Mouse (Mus musculus): ENCODE data around the gene Galntl6. TPM values are rescaled to one million over a fixed set of nuclear protein-coding genes. Genes with fewer than 3 reads are reported as not detected.

The Galntl6 gene
- polyA plus RNA-seq, 1 experiment = not detected

DNA sequence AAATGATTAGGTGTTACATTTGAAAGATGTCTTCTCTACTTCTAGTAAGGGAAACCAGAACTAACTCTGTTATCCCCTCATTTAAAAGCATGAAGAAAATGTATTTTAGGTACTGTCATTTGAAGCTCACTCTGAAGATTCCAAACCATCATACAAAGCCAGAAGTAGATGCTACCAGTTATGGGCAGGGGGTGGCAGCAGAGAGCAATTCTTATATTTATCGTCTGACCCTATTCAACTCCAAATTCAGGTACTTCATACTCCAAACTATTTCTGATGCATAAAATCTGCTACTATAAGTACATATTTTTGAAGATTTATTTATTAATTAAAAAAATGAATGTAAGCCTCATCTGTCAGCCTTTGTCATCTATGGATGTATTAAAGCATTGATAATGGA, 765.5 kb downstream of the Galntl6 start:
- H3K4me3 ChIP-seq = no peak overlapping the region
- no peak overlapping the region for H3K4me2 ChIP-seq (ENCODE audit: low read depth)
- H3K79me2 ChIP-seq (ENCODE audit: control insufficient read depth, insufficient read depth) = no peaks in the 10 kb centered on the region
- no peak for TF ChIP-seq USF1 (IDR thresholded peaks at IDR 0.05; ENCODE audit: low read depth)
- no peak for TF ChIP-seq SRF (IDR thresholded peaks at IDR 0.05; ENCODE audit: control insufficient read depth, insufficient read length, low read depth)
- TF ChIP-seq MYOD1 (IDR thresholded peaks at IDR 0.05; ENCODE audit: control insufficient read depth in 1 of 3, insufficient read length in 2 of 3, low read depth in 2 of 3) = no peak
- no peak for TF ChIP-seq MAX (IDR thresholded peaks at IDR 0.05; ENCODE audit: low read depth)
- no peak for TF ChIP-seq TCF3 (IDR thresholded peaks at IDR 0.05; ENCODE audit: insufficient read length, low read depth)
- no peak for TF ChIP-seq CEBPB (IDR thresholded peaks at IDR 0.05; ENCODE audit: insufficient read depth, poor library complexity, severe bottlenecking)
- no peak for TF ChIP-seq POLR2A (IDR thresholded peaks at IDR 0.05; ENCODE audit: insufficient read length, low read depth)
- TF ChIP-seq REST (IDR thresholded peaks at IDR 0.05; ENCODE audit: insufficient read depth, insufficient read length) = no peak
- TF ChIP-seq E2F4 (IDR thresholded peaks at IDR 0.05; ENCODE audit: insufficient read depth) = no peak
- TF ChIP-seq MYOG (IDR thresholded peaks at IDR 0.05; ENCODE audit: control insufficient read depth in 1 of 3, insufficient read depth in 1 of 3, insufficient read length in 2 of 3, low read depth in 2 of 3) = no peak
- no peak for TF ChIP-seq POLR2AphosphoS2 (IDR thresholded peaks at IDR 0.05; ENCODE audit: insufficient read length, low read depth)
- H3K36me3 ChIP-seq (ENCODE audit: control insufficient read depth, insufficient read depth) = no peaks in the 10 kb centered on the region
- H3ac ChIP-seq (ENCODE audit: control insufficient read depth, insufficient read length) = no peak overlapping the region
- H3K27me3 ChIP-seq (ENCODE audit: control insufficient read depth, insufficient read depth, insufficient read length) = no peaks in the 10 kb centered on the region

DNA sequence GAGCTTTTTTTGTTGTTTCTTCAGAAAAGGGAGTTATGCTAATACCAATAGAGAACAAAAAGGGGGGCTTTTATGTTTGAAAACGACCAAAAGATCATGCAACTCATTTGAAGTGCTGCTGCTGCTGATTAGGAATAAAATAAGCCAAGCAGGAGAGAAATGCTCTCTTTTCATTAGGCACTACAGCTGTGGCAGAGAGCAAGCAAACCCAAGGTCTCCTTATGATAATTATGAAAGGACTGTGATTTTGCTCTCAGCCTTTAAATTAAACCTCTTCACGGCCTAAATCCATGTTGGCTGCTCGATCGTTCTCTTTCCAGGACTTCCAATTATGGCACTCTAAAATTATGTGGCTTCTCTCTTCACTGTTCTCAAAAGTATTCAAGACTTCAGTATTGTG, 825.7 kb downstream of the Galntl6 start:
- no peaks in the 10 kb centered on the region for H3K27me3 ChIP-seq (ENCODE audit: control insufficient read depth, insufficient read depth, insufficient read length)
- no peak overlapping the region for H3K4me2 ChIP-seq (ENCODE audit: low read depth)
- TF ChIP-seq POLR2A (IDR thresholded peaks at IDR 0.05; ENCODE audit: insufficient read length, low read depth) (no peak), TCF12 (IDR thresholded peaks at IDR 0.05; ENCODE audit: insufficient read depth, poor library complexity, severe bottlenecking) (no peak), CEBPB (IDR thresholded peaks at IDR 0.05; ENCODE audit: insufficient read depth, poor library complexity, severe bottlenecking) (no peak), POLR2AphosphoS2 (IDR thresholded peaks at IDR 0.05; ENCODE audit: insufficient read length, low read depth) (no peak), USF1 (IDR thresholded peaks at IDR 0.05; ENCODE audit: low read depth) (no peak), MYOG (IDR thresholded peaks at IDR 0.05; ENCODE audit: control insufficient read depth in 1 of 3, insufficient read depth in 1 of 3, insufficient read length in 2 of 3, low read depth in 2 of 3) (no peak), SRF (IDR thresholded peaks at IDR 0.05; ENCODE audit: control insufficient read depth, insufficient read length, low read depth) (no peak), TCF3 (IDR thresholded peaks at IDR 0.05; ENCODE audit: insufficient read length, low read depth) (no peak), REST (IDR thresholded peaks at IDR 0.05; ENCODE audit: insufficient read depth, insufficient read length) (no peak), MAX (IDR thresholded peaks at IDR 0.05; ENCODE audit: low read depth) (no peak), MYOD1 (IDR thresholded peaks at IDR 0.05; ENCODE audit: control insufficient read depth in 1 of 3, insufficient read length in 2 of 3, low read depth in 2 of 3) (no peak)
- no peaks in the 10 kb centered on the region for H3K79me2 ChIP-seq (ENCODE audit: control insufficient read depth, insufficient read depth)
- H3K36me3 ChIP-seq (ENCODE audit: control insufficient read depth, insufficient read depth) = no peaks in the 10 kb centered on the region
- H3K4me3 ChIP-seq = no peak overlapping the region
- H3ac ChIP-seq (ENCODE audit: control insufficient read depth, insufficient read length) = no peak overlapping the region

DNA sequence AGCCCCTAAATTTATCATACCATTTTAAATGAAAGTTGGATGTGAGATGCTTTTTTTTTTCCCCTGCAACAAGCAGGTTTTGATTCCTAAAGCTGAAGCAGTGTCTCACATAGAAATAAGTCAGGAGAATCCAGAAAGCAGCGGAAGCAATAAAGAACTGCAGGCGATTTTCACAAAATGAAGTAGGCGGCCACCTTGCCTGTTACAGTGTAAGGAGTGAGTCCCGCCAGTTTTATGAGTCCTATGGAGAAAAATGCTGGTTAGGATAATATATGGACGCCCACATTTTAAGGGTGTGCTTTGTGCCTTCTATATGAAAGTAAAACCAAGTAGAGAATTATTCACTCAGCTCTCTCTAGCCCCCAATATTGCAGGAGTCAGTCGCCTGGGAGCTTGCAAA, 827.5 kb downstream of the Galntl6 start:
- Histone ChIP-seq H3ac (ENCODE audit: control insufficient read depth, insufficient read length) (no peak overlapping the region), H3K36me3 (ENCODE audit: control insufficient read depth, insufficient read depth) (no peaks in the 10 kb centered on the region), H3K79me2 (ENCODE audit: control insufficient read depth, insufficient read depth) (no peaks in the 10 kb centered on the region), H3K27me3 (ENCODE audit: control insufficient read depth, insufficient read depth, insufficient read length) (no peaks in the 10 kb centered on the region), H3K4me2 (ENCODE audit: low read depth) (no peak overlapping the region), H3K4me3 (no peak overlapping the region)
- TF ChIP-seq POLR2A (IDR thresholded peaks at IDR 0.05; ENCODE audit: insufficient read length, low read depth) (no peak), POLR2AphosphoS2 (IDR thresholded peaks at IDR 0.05; ENCODE audit: insufficient read length, low read depth) (no peak), MYOD1 (IDR thresholded peaks at IDR 0.05; ENCODE audit: control insufficient read depth in 1 of 3, insufficient read length in 2 of 3, low read depth in 2 of 3) (no peak)

DNA sequence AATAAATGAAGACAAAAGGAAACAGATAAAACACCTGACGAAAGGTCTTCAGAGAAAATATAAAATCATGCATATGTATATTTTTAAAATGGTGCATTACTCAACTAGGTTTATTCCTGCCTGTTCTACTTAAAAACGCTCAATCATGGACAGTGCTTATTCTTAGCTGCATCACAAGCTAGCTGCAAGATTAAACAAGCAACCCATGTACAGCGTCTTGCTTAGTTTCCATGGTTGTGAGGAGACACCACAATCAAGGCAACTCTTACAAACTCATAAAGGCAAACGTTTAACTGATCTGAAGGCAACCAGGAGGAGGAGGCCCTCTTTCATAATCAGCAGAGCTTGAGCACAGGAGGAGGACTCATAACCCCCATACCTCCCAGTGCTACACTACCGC, 830.7 kb downstream of the Galntl6 start:
- Histone ChIP-seq H3K36me3 (ENCODE audit: control insufficient read depth, insufficient read depth) (no peaks in the 10 kb centered on the region), H3K4me2 (ENCODE audit: low read depth) (no peak overlapping the region), H3K4me3 (no peak overlapping the region), H3K79me2 (ENCODE audit: control insufficient read depth, insufficient read depth) (no peaks in the 10 kb centered on the region), H3K27me3 (ENCODE audit: control insufficient read depth, insufficient read depth, insufficient read length) (no peaks in the 10 kb centered on the region), H3ac (ENCODE audit: control insufficient read depth, insufficient read length) (no peak overlapping the region)
- no peak for TF ChIP-seq REST (IDR thresholded peaks at IDR 0.05; ENCODE audit: insufficient read depth, insufficient read length)
- TF ChIP-seq MAX (IDR thresholded peaks at IDR 0.05; ENCODE audit: low read depth) = no peak
- TF ChIP-seq TCF3 (IDR thresholded peaks at IDR 0.05; ENCODE audit: insufficient read length, low read depth) = no peak
- no peak for TF ChIP-seq TCF12 (IDR thresholded peaks at IDR 0.05; ENCODE audit: insufficient read depth, poor library complexity, severe bottlenecking)
- TF ChIP-seq POLR2AphosphoS2 (IDR thresholded peaks at IDR 0.05; ENCODE audit: insufficient read length, low read depth) = no peak
- no peak for TF ChIP-seq CEBPB (IDR thresholded peaks at IDR 0.05; ENCODE audit: insufficient read depth, poor library complexity, severe bottlenecking)
- TF ChIP-seq MYOG (IDR thresholded peaks at IDR 0.05; ENCODE audit: control insufficient read depth in 1 of 3, insufficient read depth in 1 of 3, insufficient read length in 2 of 3, low read depth in 2 of 3) = no peak
- TF ChIP-seq MYOD1 (IDR thresholded peaks at IDR 0.05; ENCODE audit: control insufficient read depth in 1 of 3, insufficient read length in 2 of 3, low read depth in 2 of 3) = no peak
- TF ChIP-seq USF1 (IDR thresholded peaks at IDR 0.05; ENCODE audit: low read depth) = no peak
- no peak for TF ChIP-seq E2F4 (IDR thresholded peaks at IDR 0.05; ENCODE audit: insufficient read depth)
- no peak for TF ChIP-seq SRF (IDR thresholded peaks at IDR 0.05; ENCODE audit: control insufficient read depth, insufficient read length, low read depth)
- TF ChIP-seq POLR2A (IDR thresholded peaks at IDR 0.05; ENCODE audit: insufficient read length, low read depth) = no peak

DNA sequence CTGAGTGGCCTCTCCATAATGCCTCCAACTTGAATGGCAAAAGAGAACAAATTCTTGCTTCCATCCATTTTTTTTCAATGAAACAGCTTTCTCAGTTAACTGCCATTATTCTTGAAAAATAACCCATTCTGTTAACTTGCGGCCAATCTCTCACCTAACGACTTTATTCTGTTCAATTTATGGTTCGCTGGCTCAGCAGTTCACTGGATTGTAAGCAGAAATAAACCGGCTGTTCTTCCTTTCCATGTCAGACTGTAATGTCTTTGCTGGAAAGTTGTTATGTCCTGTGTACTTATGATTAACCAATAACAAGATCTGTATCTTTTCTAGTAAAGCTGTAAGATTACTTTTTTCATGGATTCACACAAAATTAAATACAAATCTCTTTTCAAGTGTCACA, 837.8 kb downstream of the Galntl6 start:
- Histone ChIP-seq H3K36me3 (ENCODE audit: control insufficient read depth, insufficient read depth) (no peaks in the 10 kb centered on the region), H3K79me2 (ENCODE audit: control insufficient read depth, insufficient read depth) (no peaks in the 10 kb centered on the region), H3K4me3 (no peak overlapping the region), H3ac (ENCODE audit: control insufficient read depth, insufficient read length) (no peak overlapping the region), H3K4me2 (ENCODE audit: low read depth) (no peak overlapping the region), H3K27me3 (ENCODE audit: control insufficient read depth, insufficient read depth, insufficient read length) (no peaks in the 10 kb centered on the region)
- TF ChIP-seq TCF12 (IDR thresholded peaks at IDR 0.05; ENCODE audit: insufficient read depth, poor library complexity, severe bottlenecking) = no peak

Data from myocyte (in vitro differentiated cells).